Mouse (Mus musculus): ENCODE data around the gene Papolb.

GRCm38 (mm10) chr5:142547066-142547465 is 17.2 kb upstream of the Papolb start:
- TF ChIP-seq CTCF (IDR thresholded peaks at IDR 0.05; ENCODE audit: insufficient read depth, low read length) (no peak), POLR2A (IDR thresholded peaks at IDR 0.05; ENCODE audit: borderline replicate concordance, extremely low read depth, low read depth, low read length) (no peak)

Data from lung, adult 2 months (tissue).